Mouse (Mus musculus) MEL (cell line): ENCODE measurements at regions not wholly inside any gene's neighbourhood (a gene's known extent, or its start where the extent isn't known, plus 50 kb on each side); places are given as distances from the start of the nearest gene placed in this dataset.

Experiments
- DNase-seq: peaks from one replicate; pipeline ENCODE4 v3.0.0; 2011; ENCODE audit warnings: low read depth, low spot score
- H3K27ac ChIP-seq: 2 replicates; pipeline ENCODE4 v1.5.1; 2012; ENCODE audit warnings: low read depth, mild to moderate bottlenecking, control low read depth, low read length, moderate library complexity; ENCODE audit not compliant: control insufficient read depth
- H3K27me3 ChIP-seq, 2 experiments: fragments of 150-350 bp in 1 of 2; sonication (generic) in 1 of 2; 2 replicates each; pipeline ENCODE4 v1.6.1; 2012; ENCODE audit warnings: low read length in 2 of 2, mild to moderate bottlenecking in 2 of 2, improper control_type of control experiment in 1 of 2, moderate library complexity in 1 of 2; ENCODE audit not compliant: insufficient read depth in 2 of 2, control insufficient read depth in 1 of 2
- H3K36me3 ChIP-seq, 2 experiments: 2 replicates each; pipeline ENCODE4 v1.6.1; 2012 to 2014; ENCODE audit warnings: low read length in 2 of 2, improper control_type of control experiment in 1 of 2, inconsistent platforms in 1 of 2, mild to moderate bottlenecking in 1 of 2; ENCODE audit not compliant: insufficient read depth in 2 of 2, control insufficient read depth in 1 of 2
- H3K4me1 ChIP-seq, 2 experiments: fragments of 150-350 bp in 1 of 2; sonication (generic) in 1 of 2; 2 replicates each; pipeline ENCODE4 v1.6.1; 2012; ENCODE audit warnings: low read length in 2 of 2, improper control_type of control experiment in 1 of 2, mild to moderate bottlenecking in 1 of 2; ENCODE audit not compliant: insufficient read depth in 2 of 2, control insufficient read depth in 1 of 2
- H3K4me3 ChIP-seq, 2 experiments: fragments of 150-350 bp in 1 of 2; sonication (generic) in 1 of 2; 2 replicates each; pipeline ENCODE4 v1.5.1; 2012; ENCODE audit warnings: low read depth in 2 of 2, low read length in 2 of 2, mild to moderate bottlenecking in 2 of 2, moderate library complexity in 2 of 2, control low read depth in 1 of 2, improper control_type of control experiment in 1 of 2; ENCODE audit not compliant: control insufficient read depth in 1 of 2, insufficient read depth in 1 of 2
- H3K79me2 ChIP-seq: 2 replicates; pipeline ENCODE4 v1.6.1; 2012; ENCODE audit warnings: mild to moderate bottlenecking, low read length, moderate library complexity; ENCODE audit not compliant: control insufficient read depth, poor library complexity, insufficient read depth
- H3K9ac ChIP-seq: 2 replicates; pipeline ENCODE4 v1.6.1; 2012; ENCODE audit warnings: low read depth, mild to moderate bottlenecking, control low read depth, low read length, moderate library complexity; ENCODE audit not compliant: control insufficient read depth, poor library complexity, severe bottlenecking
- H3K9me3 ChIP-seq: fragments of 150-350 bp; sonication (generic); replicated peaks from 2 replicates; pipeline ENCODE4 v1.6.1; 2012; ENCODE audit warnings: mild to moderate bottlenecking, low read length, improper control_type of control experiment, moderate library complexity; ENCODE audit not compliant: insufficient read depth
- CHD2 ChIP-seq: IDR thresholded peaks from 2 replicates; pipeline ENCODE4 v1.6.1; 2011; ENCODE audit warnings: low read length, improper control_type of control experiment
- E2F4 ChIP-seq: IDR thresholded peaks from 2 replicates; pipeline ENCODE4 v1.6.1; 2011; ENCODE audit warnings: low read depth, low read length, improper control_type of control experiment, borderline replicate concordance
- ELF1 ChIP-seq: IDR thresholded peaks from 2 replicates; pipeline ENCODE4 v1.6.1; 2014; ENCODE audit warnings: low read depth, mild to moderate bottlenecking, inconsistent platforms, low read length, improper control_type of control experiment, moderate library complexity
- EP300 ChIP-seq, 2 experiments: IDR thresholded peaks; 2 replicates each; pipeline ENCODE4 v1.6.1; 2011; ENCODE audit warnings: improper control_type of control experiment in 2 of 2, low read length in 2 of 2, low read depth in 1 of 2, mild to moderate bottlenecking in 1 of 2
- ETS1 ChIP-seq: IDR thresholded peaks from 2 replicates; pipeline ENCODE4 v1.6.1; 2012; ENCODE audit warnings: low read depth, mild to moderate bottlenecking, inconsistent platforms, low read length, improper control_type of control experiment, moderate library complexity
- GABPA ChIP-seq: IDR thresholded peaks from 2 replicates; pipeline ENCODE4 v1.6.1; 2012; ENCODE audit warnings: low read depth, mild to moderate bottlenecking, inconsistent platforms, low read length, improper control_type of control experiment, moderate library complexity
- GATA1 ChIP-seq: IDR thresholded peaks from 2 replicates; pipeline ENCODE4 v1.6.1; 2011; ENCODE audit warnings: low read depth, low read length, improper control_type of control experiment
- HCFC1 ChIP-seq: IDR thresholded peaks from 2 replicates; pipeline ENCODE4 v1.6.1; 2012; ENCODE audit warnings: low read depth, mild to moderate bottlenecking, inconsistent platforms, low read length, improper control_type of control experiment, moderate library complexity
- JUND ChIP-seq: IDR thresholded peaks from 2 replicates; pipeline ENCODE4 v1.6.1; 2011; ENCODE audit warnings: low read depth, mild to moderate bottlenecking, improper control_type of control experiment, low read length
- MXI1 ChIP-seq: IDR thresholded peaks from 2 replicates; pipeline ENCODE4 v1.6.1; 2011; ENCODE audit warnings: mild to moderate bottlenecking, low read depth, low read length, improper control_type of control experiment
- MYB ChIP-seq: IDR thresholded peaks from 2 replicates; pipeline ENCODE4 v1.6.1; 2011; ENCODE audit warnings: mild to moderate bottlenecking, low read depth, low read length, improper control_type of control experiment
- NRF1 ChIP-seq: IDR thresholded peaks from 2 replicates; pipeline ENCODE4 v1.6.1; 2014; ENCODE audit warnings: low read depth, mild to moderate bottlenecking, inconsistent platforms, low read length, improper control_type of control experiment, moderate library complexity; ENCODE audit not compliant: poor library complexity, insufficient read depth, severe bottlenecking
- POLR2A ChIP-seq, 2 experiments: IDR thresholded peaks; 2 replicates each; pipeline ENCODE4 v1.6.1; 2011 to 2012; ENCODE audit warnings: low read length in 2 of 2, mild to moderate bottlenecking in 2 of 2, control low read depth in 1 of 2, improper control_type of control experiment in 1 of 2, low read depth in 1 of 2, moderate library complexity in 1 of 2; ENCODE audit not compliant: control insufficient read depth in 1 of 2, insufficient read depth in 1 of 2, poor library complexity in 1 of 2
- RCOR1 ChIP-seq: IDR thresholded peaks from 2 replicates; pipeline ENCODE4 v1.6.1; 2012; ENCODE audit warnings: low read depth, mild to moderate bottlenecking, inconsistent platforms, low read length, improper control_type of control experiment
- SMC3 ChIP-seq: IDR thresholded peaks from 2 replicates; pipeline ENCODE4 v1.6.1; 2011; ENCODE audit warnings: low read depth, low read length, improper control_type of control experiment
- TBP ChIP-seq: IDR thresholded peaks from 2 replicates; pipeline ENCODE4 v1.8.0; 2011; ENCODE audit warnings: low read depth, low read length, improper control_type of control experiment
- UBTF ChIP-seq: IDR thresholded peaks from 2 replicates; pipeline ENCODE4 v1.6.1; 2012; ENCODE audit warnings: low read depth, mild to moderate bottlenecking, inconsistent platforms, low read length, improper control_type of control experiment, moderate library complexity, borderline replicate concordance; ENCODE audit not compliant: insufficient read depth
- ZNF384 ChIP-seq: IDR thresholded peaks from 2 replicates; pipeline ENCODE4 v1.6.1; 2012; ENCODE audit warnings: low read depth, mild to moderate bottlenecking, inconsistent platforms, low read length, improper control_type of control experiment

GRCm38 (mm10) chr5:100220320-100220719, 60.7 kb upstream of the Tmem150c start:
- TF ChIP-seq SMC3 (no peak), POLR2A (IDR thresholded peaks at IDR 0.05; ENCODE audit: control insufficient read depth in 1 of 2, insufficient read depth in 1 of 2, low read depth in 1 of 2, low read length in 2 of 2, poor library complexity in 1 of 2) (no peak), RCOR1 (no peak), JUND (no peak), ZNF384 (no peak), GATA1 (no peak), NRF1 (no peak), HCFC1 (no peak)
- Histone ChIP-seq H3K27ac (no peak overlapping the region), H3K27me3 (no peaks in the 10 kb centered on the region), H3K36me3 (no peaks in the 10 kb centered on the region), H3K79me2 (no peaks in the 10 kb centered on the region), H3K4me1 (no peaks in the 10 kb centered on the region), H3K9me3 (no peaks in the 10 kb centered on the region), H3K4me3 (no peak overlapping the region), H3K9ac (no peak overlapping the region)
- DNase-seq = no peak

GRCm38 (mm10) chr5:100218256-100218851, 58.7 kb upstream of the Tmem150c start:
- Histone ChIP-seq H3K9me3 (no peaks in the 10 kb centered on the region), H3K79me2 (no peaks in the 10 kb centered on the region), H3K27me3 (no peaks in the 10 kb centered on the region), H3K4me3 (no peak overlapping the region), H3K27ac (no peak overlapping the region), H3K9ac (no peak overlapping the region), H3K4me1 (no peaks in the 10 kb centered on the region), H3K36me3 (no peaks in the 10 kb centered on the region)
- TF ChIP-seq MYB (no peak), E2F4 (no peak), ETS1 (no peak), GABPA (no peak), CHD2 (no peak), UBTF (no peak), EP300 (IDR thresholded peaks at IDR 0.05; ENCODE audit: low read depth in 1 of 2, low read length in 2 of 2) (no peak), TBP (no peak), MXI1 (no peak), ELF1 (no peak)
- no peak for DNase-seq
